Mouse (Mus musculus) gastrocnemius, postnatal 10 days (tissue): ENCODE data around the gene Tcaf3. TPM values are rescaled to one million over a fixed set of nuclear protein-coding genes. Genes with fewer than 3 reads are reported as not detected.

Source experiments
- DNase-seq: peaks from one replicate; pipeline ENCODE4 v3.0.0; 2021; ENCODE audit warnings: mixed read lengths
- long read RNA-seq, 2 experiments: library from polyadenylated mRNA; stranded (forward); transcript quantifications; one replicate each; pipeline ENCODE4 v2.0.0; 2021
- total RNA-seq, 2 experiments: library from RNA; stranded (reverse); gene quantifications; 2 replicates each; pipeline ENCODE4 v1.2.3; 2021

Gene Tcaf3
- not detected for total RNA-seq
- long read RNA-seq, experiment 1, result 0 reads
- long read RNA-seq, experiment 2, result 0 reads

- DNase-seq, result no peak
Observed at GRCm38 (mm10) chr6:42597592-42597991, at the start of gene Tcaf3. Tcaf3 (minus strand) TSS chr6:42597692.

GRCm38 (mm10) chr6:42644912-42645549, 47.5 kb upstream of the Tcaf3 start, which contains the start of gene Tcaf2:
Tcaf2 (minus strand) TSS chr6:42645254.
- peak; percentile 87 for DNase-seq

DNA sequence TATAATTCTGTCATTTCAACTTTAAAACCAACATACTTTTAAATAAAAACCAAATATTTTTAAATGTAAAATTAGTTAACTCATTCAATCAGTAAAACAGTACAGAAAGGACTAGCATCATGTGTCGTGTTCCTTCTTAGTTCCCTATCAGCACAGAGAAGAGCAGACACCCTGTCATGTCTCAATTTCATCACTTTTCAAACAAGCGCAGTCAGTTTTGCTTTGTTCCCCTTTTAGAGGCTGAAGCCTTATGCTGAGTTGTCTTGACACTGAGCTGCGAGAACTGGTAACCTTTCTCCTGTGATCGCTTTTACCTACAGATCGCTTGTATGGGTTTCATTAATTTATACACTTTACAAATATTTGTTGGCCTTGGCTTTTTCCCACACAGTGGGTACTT, 36.9 kb upstream of the Tcaf3 start:
- no peak for DNase-seq

DNA sequence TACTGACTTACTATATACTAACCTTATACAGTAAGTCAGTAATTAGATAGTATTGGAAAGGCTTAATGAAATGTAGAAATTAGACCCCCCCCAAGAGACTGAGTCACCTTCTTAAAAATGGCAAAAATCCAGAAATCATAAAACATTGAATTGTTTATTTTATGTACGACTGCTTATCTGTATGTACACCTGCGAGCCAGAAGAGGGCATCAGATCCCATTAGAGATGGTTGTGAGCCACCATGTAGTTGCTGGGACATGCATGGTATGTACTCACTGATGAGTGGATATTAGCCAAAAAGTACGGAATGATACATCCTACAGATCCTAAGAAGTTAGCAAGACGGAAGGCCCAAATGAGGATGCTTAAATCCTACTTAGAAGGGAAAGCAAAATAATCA, 33.9 kb upstream of the Tcaf3 start:
- DNase-seq, result no peak

DNA sequence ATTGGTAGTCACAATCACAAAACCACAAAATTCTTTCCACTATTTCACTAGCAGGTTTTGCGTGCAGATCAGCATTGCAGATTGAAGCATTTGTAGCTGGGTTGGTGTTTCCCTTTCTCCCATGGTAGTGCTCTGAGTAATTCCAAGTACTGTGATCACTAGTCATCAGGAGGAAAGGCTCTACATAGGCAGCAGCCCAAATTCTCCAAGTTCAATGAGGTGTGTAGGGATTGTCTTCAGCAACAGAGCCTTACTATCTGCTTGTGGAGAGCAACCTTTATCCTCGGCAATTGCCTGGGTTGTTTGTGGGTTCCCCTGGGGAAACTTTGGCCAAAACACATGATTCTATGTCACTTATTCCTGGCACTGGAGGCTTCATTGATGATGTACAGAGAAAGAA, 19.4 kb upstream of the Tcaf3 start:
- no peak for DNase-seq

GRCm38 (mm10) chr6:42612218-42612617, 14.7 kb upstream of the Tcaf3 start:
- no peak for DNase-seq

DNA sequence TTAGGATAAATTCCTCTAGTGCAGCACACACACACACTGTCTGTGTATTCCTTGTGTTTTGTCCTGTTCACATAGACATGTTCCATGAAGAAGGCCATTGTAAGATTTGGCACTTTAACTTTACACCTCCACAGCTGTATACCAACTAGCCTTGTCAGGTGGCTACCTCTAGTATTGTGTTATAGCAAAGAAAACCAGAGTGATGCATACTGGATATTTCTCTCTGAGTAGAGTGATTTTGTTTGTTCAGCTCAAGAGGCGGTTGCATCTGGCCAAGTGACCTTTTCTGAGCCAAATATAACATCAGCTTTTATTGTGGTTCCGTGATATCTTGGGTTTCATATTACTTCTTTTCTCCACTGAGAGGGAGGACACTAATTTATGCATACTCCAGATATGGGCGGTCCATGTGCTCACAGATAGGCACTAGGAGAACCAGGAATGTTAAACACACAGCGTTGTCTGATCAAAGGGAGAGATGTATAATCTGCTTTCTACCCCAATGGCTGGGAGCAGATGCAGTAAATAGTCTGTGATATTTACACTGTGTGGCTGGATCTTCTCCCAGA, 13.5 kb upstream of the Tcaf3 start:
- DNase-seq, result no peak

DNA sequence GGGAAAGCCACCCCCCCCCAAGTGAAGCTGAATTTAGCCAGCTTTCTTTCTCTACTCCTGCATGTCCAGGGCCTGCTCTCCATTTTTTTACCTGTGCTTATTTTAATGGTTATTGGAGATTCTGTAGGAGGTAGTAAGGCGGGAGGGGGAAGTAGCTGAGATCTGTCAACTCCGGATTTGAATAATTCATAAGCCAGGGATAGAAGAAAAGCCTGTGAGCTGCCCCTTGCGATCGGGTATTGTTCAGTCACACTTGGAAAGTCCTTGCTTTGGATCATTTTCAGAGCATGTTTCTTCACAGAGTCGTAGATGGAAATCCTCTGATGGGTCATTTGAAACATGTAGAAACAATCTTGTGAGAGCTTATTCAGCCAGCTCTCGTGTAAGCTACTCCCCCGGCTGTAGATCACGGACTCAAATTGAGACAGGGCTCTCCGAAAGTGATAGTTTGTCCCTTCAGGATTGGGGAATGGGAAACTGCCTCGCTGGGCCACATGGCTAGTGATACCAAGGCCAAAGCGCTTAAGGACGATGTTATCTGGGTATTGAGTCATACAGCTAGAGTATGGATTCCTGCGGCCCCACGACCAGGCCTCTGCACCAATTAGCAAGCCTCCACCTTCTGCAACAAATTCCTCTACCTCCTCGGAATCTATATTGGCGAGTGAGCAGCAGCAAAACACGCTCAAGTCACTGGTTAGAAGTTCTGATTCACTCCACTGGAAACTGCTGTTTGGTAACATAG, 4.2 kb downstream of the Tcaf3 start:
- DNase-seq, result no peak

DNA sequence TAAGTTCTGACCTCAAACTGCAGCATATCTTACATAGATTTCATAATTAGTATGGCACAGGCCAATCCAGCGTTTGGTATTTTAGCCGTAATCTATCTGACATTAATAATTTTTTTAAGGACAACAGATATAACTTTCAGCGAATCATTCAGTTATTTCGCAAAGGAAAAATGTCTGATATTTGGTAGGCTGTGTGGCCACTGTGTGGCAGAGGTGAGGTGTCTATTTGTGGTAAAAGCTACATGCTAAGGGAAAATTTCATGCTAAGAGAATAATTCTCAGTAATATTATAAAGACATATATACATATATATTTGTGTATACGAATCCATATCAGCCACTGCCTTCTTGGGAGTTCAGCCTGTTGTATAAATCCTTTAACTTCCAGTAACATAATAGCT, 10.9 kb downstream of the Tcaf3 start:
- no peak for DNase-seq

- DNase-seq, result peak; percentile 73
Observed at GRCm38 (mm10) chr6:42583488-42583872, 14.0 kb downstream of the Tcaf3 start.

DNA sequence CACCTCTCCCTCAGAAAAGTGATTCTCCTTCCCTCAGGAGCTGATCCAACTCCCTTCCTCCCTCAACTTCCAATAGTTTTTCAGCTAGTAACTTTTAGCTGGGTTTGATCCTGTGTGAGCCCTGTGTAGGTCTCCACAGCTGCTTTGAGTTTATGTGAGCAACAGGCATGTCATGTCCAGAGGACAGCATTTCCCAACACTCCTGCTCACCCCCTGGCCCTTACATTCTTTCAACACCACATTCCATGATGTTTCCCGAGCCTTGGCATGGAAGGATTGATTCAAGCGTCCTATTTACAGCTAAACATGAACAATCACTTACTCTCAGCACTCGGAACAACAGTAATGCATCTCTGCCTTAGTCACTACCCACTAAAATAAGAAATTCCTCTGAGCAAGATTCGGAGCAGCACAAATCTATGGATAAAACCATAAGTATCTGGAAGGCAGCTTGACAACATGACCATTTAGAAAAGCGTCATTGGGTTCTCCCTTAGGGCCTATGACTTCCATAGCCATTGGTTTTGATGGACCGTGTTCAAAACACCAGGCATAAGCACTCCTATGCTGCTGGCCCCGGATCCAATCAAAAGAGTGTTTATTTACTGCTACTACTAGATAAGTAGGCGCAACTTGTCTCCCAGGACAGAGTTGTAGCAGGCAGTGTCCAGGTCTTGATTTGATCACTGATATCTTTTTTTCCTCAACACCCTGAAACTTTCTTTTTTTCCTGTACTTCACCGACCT, 14.6 kb downstream of the Tcaf3 start:
- DNase-seq, result no peak

- DNase-seq, result no peak
Observed at GRCm38 (mm10) chr6:42578678-42579077, 18.8 kb downstream of the Tcaf3 start.

DNA sequence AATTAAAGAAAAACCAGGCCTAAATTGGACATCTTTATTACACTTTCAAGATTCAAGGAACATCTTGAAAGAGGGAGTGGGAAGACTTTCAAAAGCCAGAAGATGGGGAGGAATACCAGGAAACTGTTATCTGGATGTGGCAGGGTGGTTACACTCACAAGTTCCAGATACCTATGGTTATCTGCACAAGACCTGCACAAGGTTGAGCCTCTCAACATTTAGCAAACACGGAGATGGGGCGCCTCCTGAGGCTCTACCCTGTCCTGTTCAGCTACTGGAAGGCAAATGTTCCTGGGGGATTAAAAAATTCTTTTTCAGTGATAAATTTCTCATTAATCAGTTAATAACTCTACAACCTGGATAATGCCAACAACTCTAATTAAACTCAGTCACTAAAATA, 20.1 kb downstream of the Tcaf3 start:
- DNase-seq, result no peak

DNA sequence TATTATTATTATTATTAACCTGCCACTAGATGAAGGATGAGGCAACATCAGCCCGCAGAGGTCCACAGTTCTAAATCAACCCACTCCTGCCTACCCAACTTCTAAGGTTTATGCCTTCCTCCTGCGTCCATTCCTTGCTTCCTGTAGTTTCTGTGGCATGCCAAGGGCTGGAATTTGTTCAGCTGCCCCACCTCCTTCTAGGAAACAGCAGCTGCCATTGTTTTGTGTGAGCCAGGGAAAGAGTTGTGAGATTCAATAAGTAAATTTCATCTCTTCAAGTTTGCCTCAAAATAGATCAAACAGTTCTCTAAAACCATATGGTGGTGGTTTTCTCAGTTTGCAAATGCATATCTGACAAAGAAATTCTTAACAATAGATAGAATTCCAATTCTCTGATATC, 29.3 kb downstream of the Tcaf3 start:
- DNase-seq, result no peak

- no peak for DNase-seq
Observed at GRCm38 (mm10) chr6:42566076-42566598, 31.4 kb downstream of the Tcaf3 start.

DNA sequence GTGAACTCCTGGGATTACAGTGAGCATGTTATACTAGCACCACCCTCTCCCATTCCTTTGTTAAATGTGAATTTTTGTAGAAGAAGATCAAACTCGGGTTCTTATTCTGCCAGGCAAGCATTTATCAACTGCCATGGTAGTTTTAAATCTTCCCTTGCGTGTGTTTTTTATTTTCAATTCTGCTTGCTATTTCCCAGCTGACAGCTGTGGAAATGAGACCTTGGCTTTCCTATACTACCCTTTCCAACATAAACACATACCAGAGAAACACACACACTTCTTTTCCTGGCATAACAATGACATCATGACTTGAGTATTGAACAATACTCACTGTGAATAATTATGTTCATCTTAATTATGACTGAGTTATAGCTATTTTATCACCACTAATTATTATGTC, 35.2 kb downstream of the Tcaf3 start:
- DNase-seq, result no peak

DNA sequence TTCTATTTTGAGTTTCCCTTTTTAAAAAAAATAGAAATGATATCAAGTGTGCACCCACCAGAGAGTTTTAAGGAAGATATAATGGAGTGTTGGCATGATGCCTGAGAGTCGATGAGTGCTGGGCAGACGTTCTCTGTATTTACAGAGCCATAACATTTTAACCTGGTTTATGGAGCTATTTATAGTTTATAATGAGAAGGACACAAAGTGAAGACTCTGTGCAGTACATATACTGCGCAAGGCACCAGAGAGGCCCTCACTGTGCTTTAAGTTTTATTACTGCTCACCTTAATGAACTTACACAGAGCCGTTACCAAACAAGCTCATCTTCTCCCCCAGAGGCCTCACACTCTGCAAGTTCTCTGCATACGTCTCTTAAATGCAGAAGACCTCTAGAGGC, 36.6 kb downstream of the Tcaf3 start:
- DNase-seq, result no peak

DNA sequence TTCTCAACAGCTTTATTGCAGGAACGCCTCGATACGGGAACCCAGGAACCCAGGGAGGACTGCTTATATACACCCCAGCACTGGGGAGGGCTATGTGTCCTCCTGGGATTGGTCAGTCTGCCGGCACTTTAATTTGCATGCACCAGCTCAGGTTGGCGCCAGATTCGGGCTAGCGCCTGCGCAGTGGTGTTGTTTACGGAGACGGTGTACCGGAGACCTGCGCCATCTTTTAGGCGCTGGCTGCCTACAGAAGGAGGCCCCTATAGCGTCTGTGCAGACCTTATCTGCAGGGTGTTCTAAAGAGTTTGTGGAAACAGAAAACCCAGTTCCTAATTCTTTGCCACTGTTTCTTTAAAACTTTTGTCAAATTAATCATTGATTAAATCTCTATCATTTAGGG, 38.9 kb downstream of the Tcaf3 start:
- DNase-seq, result no peak

DNA sequence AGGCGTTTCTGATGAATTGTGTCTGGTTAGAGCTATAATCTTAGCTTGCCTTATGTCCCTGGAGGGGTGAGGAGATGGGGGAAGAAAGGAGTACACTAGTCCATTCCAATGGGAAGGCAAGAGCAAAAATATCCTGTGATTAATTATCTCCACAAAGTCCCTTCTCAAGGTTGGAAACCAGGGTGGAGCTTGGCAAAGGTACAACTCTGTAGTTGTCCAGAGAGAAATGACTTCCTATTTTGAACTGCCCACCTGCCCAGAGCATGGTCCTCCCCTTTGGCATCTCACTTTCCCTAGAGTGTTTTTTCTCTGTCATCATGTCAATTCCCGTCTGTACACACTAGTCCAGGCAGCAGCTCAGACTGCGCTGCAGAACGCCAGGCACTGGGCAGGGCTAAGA, 50.0 kb downstream of the Tcaf3 start, which contains the start of gene Olfr455:
TSS of gene Olfr455 (minus strand) at position 127 of the 400 bp plus-strand sequence.
- DNase-seq, result no peak

GRCm38 (mm10) chr6:42546180-42546579, 51.3 kb downstream of the Tcaf3 start:
- no peak for DNase-seq

GRCm38 (mm10) chr6:42545451-42545885, 52.0 kb downstream of the Tcaf3 start:
- no peak for DNase-seq

DNA sequence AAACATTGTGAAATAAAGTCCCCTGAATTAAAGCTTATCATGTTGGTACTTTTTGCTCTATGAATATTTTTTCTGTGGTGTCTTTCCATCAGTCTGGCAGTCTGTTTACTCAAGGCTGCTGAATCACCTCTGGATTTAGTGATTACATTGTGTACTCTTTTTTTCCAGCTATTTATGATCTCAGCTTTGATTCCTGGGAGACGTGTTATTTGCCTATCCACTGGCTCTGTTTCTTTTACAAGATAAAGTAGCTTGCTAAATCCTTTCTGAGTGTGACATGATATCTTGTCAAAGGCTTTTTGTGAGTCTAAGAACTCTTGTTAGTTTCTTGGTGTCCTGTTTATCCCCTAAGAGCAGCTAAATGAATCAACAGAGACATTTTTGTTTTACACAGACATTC, 52.6 kb downstream of the Tcaf3 start:
- DNase-seq, result no peak
